Mouse (Mus musculus) left cerebral cortex, adult 2 months (tissue): ENCODE measurements around the gene Gm21060. TPM values are rescaled to one million over a fixed set of nuclear protein-coding genes. Genes with fewer than 3 reads are reported as not detected.
"Not testable (repeated sequence)": the region's sequence is repeated elsewhere in the genome, so short reads cannot be mapped to it uniquely, and the experiment has no call there.

Experiments
- DNase-seq, 2 experiments: peaks; one replicate each; pipeline ENCODE4 v3.0.0; 2021 to 2022; ENCODE audit warnings: low spot score in 2 of 2, mixed read lengths in 1 of 2; ENCODE audit errors: extremely low spot score in 1 of 2
- H3K27ac ChIP-seq: fragments of 200-600 bp; 2 replicates; pipeline ENCODE4 v1.8.1; 2022
- H3K4me3 ChIP-seq: fragments of 200-600 bp; 2 replicates; pipeline ENCODE4 v1.8.1; 2022
- CTCF ChIP-seq: fragments of 200-600 bp; IDR thresholded peaks from 2 replicates; pipeline ENCODE4 v1.8.1; 2022; ENCODE audit warnings: antibody characterized with exemption, mild to moderate bottlenecking, moderate library complexity
- intact Hi-C: fragments of 180-260 bp; cut with DNase I; formaldehyde crosslinking; loops from one replicate; pipeline ENCODE4 v1.15.1; 2025
- long read RNA-seq, 2 experiments: library from polyadenylated mRNA; stranded (forward); transcript quantifications; one replicate each; pipeline ENCODE4 v2.0.0; 2021; ENCODE audit warnings: borderline mapping rate in 2 of 2
- total RNA-seq, 2 experiments: library from RNA; stranded (reverse); gene quantifications; 2 replicates each; pipeline ENCODE4 v1.2.3; 2021

Gene Gm21060
- total RNA-seq = not detected
- long read RNA-seq, experiment 1 = 0 reads
- long read RNA-seq, experiment 2 = 0 reads

GRCm38 (mm10) chr19:61296969-61297368 is at the start of gene Gm21060:
Gene Gm21060 (minus strand): TSS chr19:61297069.
- intact Hi-C loops = no loop called here
- H3K27ac ChIP-seq = no peak within 1 kb of the TSS
- TF ChIP-seq CTCF = no peak

GRCm38 (mm10) chr19:61320844-61321243 is 24.0 kb upstream of the Gm21060 start:
- H3K27ac ChIP-seq, DNase-seq, intact Hi-C loops, H3K4me3 ChIP-seq: not testable (repeated sequence)

More at GRCm38 (mm10) chr19:61296969-61297368, at the start of gene Gm21060:
- DNase-seq = no peak
- no peak within 1 kb of the TSS for H3K4me3 ChIP-seq

- H3K4me3 ChIP-seq, intact Hi-C loops, DNase-seq: not testable (repeated sequence)
These were observed 16.3 kb upstream of the Gm21060 start for GRCm38 (mm10) chr19:61313185-61313584.

GRCm38 (mm10) chr19:61312400-61312799 is 15.5 kb upstream of the Gm21060 start:
- intact Hi-C loops, DNase-seq, H3K27ac ChIP-seq, H3K4me3 ChIP-seq: not testable (repeated sequence)

More at GRCm38 (mm10) chr19:61313185-61313584, 16.3 kb upstream of the Gm21060 start:
- H3K27ac ChIP-seq = not testable (repeated sequence)

GRCm38 (mm10) chr19:61308083-61308482 is 11.2 kb upstream of the Gm21060 start:
- H3K4me3 ChIP-seq, DNase-seq, intact Hi-C loops, H3K27ac ChIP-seq: not testable (repeated sequence)

- H3K27ac ChIP-seq, H3K4me3 ChIP-seq, DNase-seq, intact Hi-C loops: not testable (repeated sequence)
These were observed 11.8 kb downstream of the Gm21060 start for GRCm38 (mm10) chr19:61285033-61285432.

GRCm38 (mm10) chr19:61283581-61283980 is 13.3 kb downstream of the Gm21060 start:
- no peak for DNase-seq
- no peak overlapping the region for H3K4me3 ChIP-seq
- no peak overlapping the region for H3K27ac ChIP-seq
- intact Hi-C loops = no loop called here
- no peak for TF ChIP-seq CTCF

- DNase-seq = no peak
- H3K27ac ChIP-seq = no peak overlapping the region
- intact Hi-C loops = no loop called here
- TF ChIP-seq CTCF = no peak
- no peak overlapping the region for H3K4me3 ChIP-seq
These were observed 21.4 kb downstream of the Gm21060 start for GRCm38 (mm10) chr19:61275446-61275845.

- intact Hi-C loops, DNase-seq, H3K4me3 ChIP-seq, H3K27ac ChIP-seq: not testable (repeated sequence)
These were observed 27.7 kb downstream of the Gm21060 start for GRCm38 (mm10) chr19:61269141-61269540.

- no peak overlapping the region for H3K27ac ChIP-seq
- intact Hi-C loops = no loop called here
- no peak for TF ChIP-seq CTCF
- DNase-seq = no peak
- no peak overlapping the region for H3K4me3 ChIP-seq
These were observed 29.7 kb downstream of the Gm21060 start for GRCm38 (mm10) chr19:61267141-61267540.

GRCm38 (mm10) chr19:61266651-61267050 is 30.2 kb downstream of the Gm21060 start:
- Histone ChIP-seq H3K27ac (no peak overlapping the region), H3K4me3 (no peak overlapping the region)
- no peak for TF ChIP-seq CTCF
- peak in 1 of 2 experiments; percentile 18 for DNase-seq
- intact Hi-C loops = no loop called here

GRCm38 (mm10) chr19:61266246-61266615 is 30.6 kb downstream of the Gm21060 start:
- intact Hi-C loops = no loop called here
- TF ChIP-seq CTCF = no peak
- Histone ChIP-seq H3K27ac (no peak overlapping the region), H3K4me3 (no peak overlapping the region)
- peak; percentile 15 to 17 for DNase-seq

GRCm38 (mm10) chr19:61265349-61266245 is 31.3 kb downstream of the Gm21060 start:
- Histone ChIP-seq H3K4me3 (no peak overlapping the region), H3K27ac (no peak overlapping the region)
- DNase-seq = peak; percentile 43
- intact Hi-C loops = loop anchor here (1.0 kb wide), 1 partner anchor 66 kb away; no protein-coding TSS in a partner anchor
- peak; percentile 46 for TF ChIP-seq CTCF
